Mouse (Mus musculus) G1E (cell line): ENCODE results near the gene Inpp5d. TPM values are rescaled to one million over a fixed set of nuclear protein-coding genes. Genes with fewer than 3 reads are reported as not detected.
A peak's percentile ranks its signal among the peaks of the same experiment; 100 is the strongest.

ENCODE experiments used
- ATAC-seq: 2 replicates; pipeline ENCODE4 v1.8.0; 2016; ENCODE audit warnings: mild to moderate bottlenecking; ENCODE audit not compliant: insufficient number of reproducible peaks, poor library complexity, low FRiP score, severe bottlenecking; ENCODE audit errors: extremely low read depth
- DNase-seq: peaks from one replicate; pipeline ENCODE4 v3.0.0; 2012; ENCODE audit warnings: low spot score
- H3K27me3 ChIP-seq: 2 replicates; pipeline ENCODE4 v1.6.1; 2012; ENCODE audit warnings: mild to moderate bottlenecking, low read length, inconsistent platforms; ENCODE audit not compliant: insufficient read depth
- H3K36me3 ChIP-seq: replicated peaks from 2 replicates; pipeline ENCODE3; 2012; ENCODE audit warnings: mild to moderate bottlenecking, inconsistent platforms
- H3K4me1 ChIP-seq: 2 replicates; pipeline ENCODE4 v1.6.1; 2012; ENCODE audit warnings: low read depth, low read length, inconsistent platforms, mixed read lengths; ENCODE audit not compliant: insufficient read depth
- H3K4me3 ChIP-seq: 2 replicates; pipeline ENCODE4 v1.5.1; 2012; ENCODE audit warnings: low read depth, mild to moderate bottlenecking, inconsistent platforms, low read length, moderate library complexity, mixed read lengths
- H3K9me3 ChIP-seq: replicated peaks from 2 replicates; pipeline ENCODE4 v1.6.1; 2012; ENCODE audit warnings: inconsistent platforms
- CTCF ChIP-seq: IDR thresholded peaks from 2 replicates; pipeline ENCODE4 v1.5.1; 2012; ENCODE audit warnings: low read depth, low read length, inconsistent platforms, mixed read lengths
- GATA1 ChIP-seq: IDR thresholded peaks from 2 replicates; pipeline ENCODE4 v1.6.1; 2012; ENCODE audit warnings: borderline replicate concordance, low read length, inconsistent platforms, mixed read lengths
- GATA2 ChIP-seq: IDR thresholded peaks from 2 replicates; pipeline ENCODE4 v1.6.1; 2012; ENCODE audit warnings: low read depth, low read length, inconsistent platforms, borderline replicate concordance
- POLR2AphosphoS5 ChIP-seq: IDR thresholded peaks from 2 replicates; pipeline ENCODE4 v1.6.1; 2012; ENCODE audit warnings: low read depth, low read length, inconsistent platforms; ENCODE audit not compliant: insufficient replicate concordance
- TAL1 ChIP-seq: conservative IDR thresholded peaks from 2 replicates; pipeline ENCODE4 v1.6.1; 2012; ENCODE audit warnings: low read depth, low read length, inconsistent platforms, mixed read lengths
- polyA plus RNA-seq: library from polyadenylated mRNA; stranded (reverse); fragments of >175 nt; gene quantifications from 2 replicates; pipeline ENCODE4 v1.2.3, GENCODE M21; 2012
- total RNA-seq, 2 experiments: library from RNA; stranded (forward) in 1 of 2; stranded (reverse) in 1 of 2; fragments of 200-1000 nt in 1 of 2; fragments of >200 nt in 1 of 2; fragmentation: Nextera tagmentation in 1 of 2; gene quantifications; 2 replicates each; pipeline ENCODE4 v1.2.3; 2014 to 2017

Gene Inpp5d
- total and polyA plus RNA-seq, 3 experiments = 122 to 238 (median 186) TPM

- no peaks in the 10 kb centered on the region for H3K9me3 ChIP-seq
- no peak for ATAC-seq
- TF ChIP-seq GATA1 (no peak), GATA2 (no peak), CTCF (no peak), TAL1 (no peak), POLR2AphosphoS5 (no peak)
- H3K4me3 ChIP-seq = no peak overlapping the region
- H3K36me3 ChIP-seq = peaks cover 98% of the 10 kb centered on the region
- DNase-seq = no peak
- H3K4me1 ChIP-seq = peaks cover 40% of the 10 kb centered on the region
- no peaks in the 10 kb centered on the region for H3K27me3 ChIP-seq
Measured at GRCm38 (mm10) chr1:87765741-87766140, 145.6 kb downstream of the Inpp5d start.

DNA sequence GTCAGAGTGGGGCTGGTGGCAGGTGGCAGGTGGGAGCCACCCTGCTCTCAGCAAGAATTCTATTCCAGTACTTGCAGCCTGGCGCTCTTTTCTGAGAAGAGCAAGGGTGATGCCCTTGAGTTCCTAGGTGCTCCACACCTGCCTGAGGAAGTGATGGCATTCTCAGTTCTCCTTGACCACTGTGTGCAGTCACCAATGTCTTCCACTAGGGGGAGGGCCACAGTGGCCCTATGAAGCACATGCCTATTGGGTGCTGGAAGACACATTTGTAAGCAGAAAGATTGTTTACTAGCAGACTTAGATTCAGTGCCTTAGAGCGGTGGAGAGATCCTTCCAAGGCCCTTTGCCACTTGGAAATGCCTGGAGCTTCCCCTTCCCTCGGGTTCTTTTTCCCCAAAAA is 146.1 kb downstream of the Inpp5d start:
- TF ChIP-seq CTCF (peak; percentile 95), GATA2 (no peak)
- Histone ChIP-seq H3K4me1 (peaks cover 40% of the 10 kb centered on the region), H3K4me3 (no peak overlapping the region), H3K9me3 (no peaks in the 10 kb centered on the region), H3K36me3 (peaks cover 98% of the 10 kb centered on the region), H3K27me3 (no peaks in the 10 kb centered on the region)
- DNase-seq = peak; percentile 28
- ATAC-seq = 0 out of 2 replicates have a peak, but pooled peaks have one; percentile 46

GRCm38 (mm10) chr1:87769263-87769662 is 149.2 kb downstream of the Inpp5d start:
- no peak overlapping the region for H3K4me3 ChIP-seq
- no peak for ATAC-seq

More at GRCm38 (mm10) chr1:87769263-87769662, 149.2 kb downstream of the Inpp5d start:
- DNase-seq = no peak
- H3K4me1 ChIP-seq = peaks cover 19% of the 10 kb centered on the region
- H3K27me3 ChIP-seq = no peaks in the 10 kb centered on the region
- no peaks in the 10 kb centered on the region for H3K9me3 ChIP-seq
- TF ChIP-seq GATA2 = no peak
- TF ChIP-seq CTCF = no peak
- no peak for TF ChIP-seq TAL1
- no peak for TF ChIP-seq GATA1
- TF ChIP-seq POLR2AphosphoS5 = no peak
- H3K36me3 ChIP-seq = peaks cover 96% of the 10 kb centered on the region

Other genes with a start within 250 kb of the Inpp5d start
- gene Kcnj13, start 225.6 kb upstream of the Inpp5d start, total RNA-seq (2014; fragmentation: Nextera tagmentation) = not detected in 2 replicates
- gene Kcnj13, start 225.6 kb upstream of the Inpp5d start, total RNA-seq (2017) = 0.12 and 0.16 TPM in 2 replicates
- not detected in 2 replicates for gene Kcnj13, start 225.6 kb upstream of the Inpp5d start, polyA plus RNA-seq
- not detected in 2 replicates for gene Snorc, start 150.0 kb upstream of the Inpp5d start, total RNA-seq (2014; fragmentation: Nextera tagmentation)
- not detected in 2 replicates for gene Snorc, start 150.0 kb upstream of the Inpp5d start, total RNA-seq (2017)
- not detected in 2 replicates for gene Snorc, start 150.0 kb upstream of the Inpp5d start, polyA plus RNA-seq
- gene Neu2, start 110.4 kb upstream of the Inpp5d start, total RNA-seq (2014; fragmentation: Nextera tagmentation) = not detected in 2 replicates
- 0.12 and 0.38 TPM in 2 replicates for gene Neu2, start 110.4 kb upstream of the Inpp5d start, total RNA-seq (2017)
- gene Neu2, start 110.4 kb upstream of the Inpp5d start, polyA plus RNA-seq = not detected in 2 replicates
- not detected in 2 replicates for gene Ngef, start 46.4 kb upstream of the Inpp5d start, total RNA-seq (2014; fragmentation: Nextera tagmentation)
- gene Ngef, start 46.4 kb upstream of the Inpp5d start, total RNA-seq (2017) = 0.16 TPM in 1 of 2 replicates, not detected in the other
- gene Ngef, start 46.4 kb upstream of the Inpp5d start, polyA plus RNA-seq = not detected in 2 replicates
- 48.1 and 66.2 TPM in 2 replicates for gene Atg16l1, start 135.6 kb downstream of the Inpp5d start, total RNA-seq (2014; fragmentation: Nextera tagmentation)
- 72.0 and 82.2 TPM in 2 replicates for gene Atg16l1, start 135.6 kb downstream of the Inpp5d start, total RNA-seq (2017)
- 6.6 and 10.3 TPM in 2 replicates for gene Atg16l1, start 135.6 kb downstream of the Inpp5d start, polyA plus RNA-seq
- 0.19 TPM in 1 of 2 replicates, not detected in the other for gene Sag, start 183.4 kb downstream of the Inpp5d start, total RNA-seq (2014; fragmentation: Nextera tagmentation)
- gene Sag, start 183.4 kb downstream of the Inpp5d start, total RNA-seq (2017) = 0.82 and 1.0 TPM in 2 replicates
- not detected in 2 replicates for gene Sag, start 183.4 kb downstream of the Inpp5d start, polyA plus RNA-seq
- 58.8 and 61.5 TPM in 2 replicates for gene Dgkd, start 233.0 kb downstream of the Inpp5d start, total RNA-seq (2014; fragmentation: Nextera tagmentation)
- 57.3 and 60.6 TPM in 2 replicates for gene Dgkd, start 233.0 kb downstream of the Inpp5d start, total RNA-seq (2017)
- gene Dgkd, start 233.0 kb downstream of the Inpp5d start, polyA plus RNA-seq = 15.2 and 20.2 TPM in 2 replicates